Mouse (Mus musculus) MEL (cell line): ENCODE results near the gene Cpa4. TPM values are rescaled to one million over a fixed set of nuclear protein-coding genes. Genes with fewer than 3 reads are reported as not detected.

Source experiments
- DNase-seq: peaks from one replicate; pipeline ENCODE4 v3.0.0; 2011; ENCODE audit warnings: low read depth, low spot score
- H3K27ac ChIP-seq: 2 replicates; pipeline ENCODE4 v1.5.1; 2012; ENCODE audit warnings: low read depth, mild to moderate bottlenecking, control low read depth, low read length, moderate library complexity; ENCODE audit not compliant: control insufficient read depth
- H3K27me3 ChIP-seq, 2 experiments: fragments of 150-350 bp in 1 of 2; sonication (generic) in 1 of 2; 2 replicates each; pipeline ENCODE4 v1.6.1; 2012; ENCODE audit warnings: low read length in 2 of 2, mild to moderate bottlenecking in 2 of 2, improper control_type of control experiment in 1 of 2, moderate library complexity in 1 of 2; ENCODE audit not compliant: insufficient read depth in 2 of 2, control insufficient read depth in 1 of 2
- H3K36me3 ChIP-seq, 2 experiments: 2 replicates each; pipeline ENCODE4 v1.6.1; 2012 to 2014; ENCODE audit warnings: low read length in 2 of 2, improper control_type of control experiment in 1 of 2, inconsistent platforms in 1 of 2, mild to moderate bottlenecking in 1 of 2; ENCODE audit not compliant: insufficient read depth in 2 of 2, control insufficient read depth in 1 of 2
- H3K4me1 ChIP-seq, 2 experiments: fragments of 150-350 bp in 1 of 2; sonication (generic) in 1 of 2; 2 replicates each; pipeline ENCODE4 v1.6.1; 2012; ENCODE audit warnings: low read length in 2 of 2, improper control_type of control experiment in 1 of 2, mild to moderate bottlenecking in 1 of 2; ENCODE audit not compliant: insufficient read depth in 2 of 2, control insufficient read depth in 1 of 2
- H3K4me3 ChIP-seq, 2 experiments: fragments of 150-350 bp in 1 of 2; sonication (generic) in 1 of 2; 2 replicates each; pipeline ENCODE4 v1.5.1; 2012; ENCODE audit warnings: low read depth in 2 of 2, low read length in 2 of 2, mild to moderate bottlenecking in 2 of 2, moderate library complexity in 2 of 2, control low read depth in 1 of 2, improper control_type of control experiment in 1 of 2; ENCODE audit not compliant: control insufficient read depth in 1 of 2, insufficient read depth in 1 of 2
- H3K79me2 ChIP-seq: 2 replicates; pipeline ENCODE4 v1.6.1; 2012; ENCODE audit warnings: mild to moderate bottlenecking, low read length, moderate library complexity; ENCODE audit not compliant: control insufficient read depth, poor library complexity, insufficient read depth
- H3K9ac ChIP-seq: 2 replicates; pipeline ENCODE4 v1.6.1; 2012; ENCODE audit warnings: low read depth, mild to moderate bottlenecking, control low read depth, low read length, moderate library complexity; ENCODE audit not compliant: control insufficient read depth, poor library complexity, severe bottlenecking
- H3K9me3 ChIP-seq: fragments of 150-350 bp; sonication (generic); replicated peaks from 2 replicates; pipeline ENCODE4 v1.6.1; 2012; ENCODE audit warnings: mild to moderate bottlenecking, low read length, improper control_type of control experiment, moderate library complexity; ENCODE audit not compliant: insufficient read depth
- CHD1 ChIP-seq: IDR thresholded peaks from 2 replicates; pipeline ENCODE4 v1.6.1; 2012; ENCODE audit warnings: low read depth, mild to moderate bottlenecking, inconsistent platforms, low read length, improper control_type of control experiment
- E2F4 ChIP-seq: IDR thresholded peaks from 2 replicates; pipeline ENCODE4 v1.6.1; 2011; ENCODE audit warnings: low read depth, low read length, improper control_type of control experiment, borderline replicate concordance
- EP300 ChIP-seq, 2 experiments: IDR thresholded peaks; 2 replicates each; pipeline ENCODE4 v1.6.1; 2011; ENCODE audit warnings: improper control_type of control experiment in 2 of 2, low read length in 2 of 2, low read depth in 1 of 2, mild to moderate bottlenecking in 1 of 2
- ETS1 ChIP-seq: IDR thresholded peaks from 2 replicates; pipeline ENCODE4 v1.6.1; 2012; ENCODE audit warnings: low read depth, mild to moderate bottlenecking, inconsistent platforms, low read length, improper control_type of control experiment, moderate library complexity
- GABPA ChIP-seq: IDR thresholded peaks from 2 replicates; pipeline ENCODE4 v1.6.1; 2012; ENCODE audit warnings: low read depth, mild to moderate bottlenecking, inconsistent platforms, low read length, improper control_type of control experiment, moderate library complexity
- GATA1 ChIP-seq: IDR thresholded peaks from 2 replicates; pipeline ENCODE4 v1.6.1; 2011; ENCODE audit warnings: low read depth, low read length, improper control_type of control experiment
- HCFC1 ChIP-seq: IDR thresholded peaks from 2 replicates; pipeline ENCODE4 v1.6.1; 2012; ENCODE audit warnings: low read depth, mild to moderate bottlenecking, inconsistent platforms, low read length, improper control_type of control experiment, moderate library complexity
- KAT2A ChIP-seq: conservative IDR thresholded peaks from 2 replicates; pipeline ENCODE4 v1.6.1; 2012; ENCODE audit warnings: low read depth, low read length, improper control_type of control experiment, inconsistent platforms
- MAZ ChIP-seq: IDR thresholded peaks from 2 replicates; pipeline ENCODE4 v1.6.1; 2012; ENCODE audit warnings: low read depth, mild to moderate bottlenecking, inconsistent platforms, low read length, improper control_type of control experiment
- MEF2A ChIP-seq: IDR thresholded peaks from 2 replicates; pipeline ENCODE4 v1.6.1; 2014; ENCODE audit warnings: low read depth, mild to moderate bottlenecking, inconsistent platforms, low read length, improper control_type of control experiment; ENCODE audit not compliant: poor library complexity, insufficient replicate concordance, severe bottlenecking; ENCODE audit errors: extremely low read depth
- MXI1 ChIP-seq: IDR thresholded peaks from 2 replicates; pipeline ENCODE4 v1.6.1; 2011; ENCODE audit warnings: mild to moderate bottlenecking, low read depth, low read length, improper control_type of control experiment
- MYB ChIP-seq: IDR thresholded peaks from 2 replicates; pipeline ENCODE4 v1.6.1; 2011; ENCODE audit warnings: mild to moderate bottlenecking, low read depth, low read length, improper control_type of control experiment
- MYC ChIP-seq: IDR thresholded peaks from 2 replicates; pipeline ENCODE4 v1.6.1; 2011; ENCODE audit warnings: low read depth, mild to moderate bottlenecking, low read length, improper control_type of control experiment, moderate library complexity
- NRF1 ChIP-seq: IDR thresholded peaks from 2 replicates; pipeline ENCODE4 v1.6.1; 2014; ENCODE audit warnings: low read depth, mild to moderate bottlenecking, inconsistent platforms, low read length, improper control_type of control experiment, moderate library complexity; ENCODE audit not compliant: poor library complexity, insufficient read depth, severe bottlenecking
- POLR2AphosphoS5 ChIP-seq: IDR thresholded peaks from 2 replicates; pipeline ENCODE4 v1.6.1; 2012; ENCODE audit warnings: low read depth, borderline replicate concordance, mild to moderate bottlenecking, inconsistent platforms, low read length, moderate library complexity, mixed read lengths
- RAD21 ChIP-seq: IDR thresholded peaks from 2 replicates; pipeline ENCODE4 v1.6.1; 2011; ENCODE audit warnings: mild to moderate bottlenecking, low read depth, low read length, improper control_type of control experiment
- SIN3A ChIP-seq: IDR thresholded peaks from 2 replicates; pipeline ENCODE4 v1.6.1; 2012; ENCODE audit warnings: low read length, improper control_type of control experiment, inconsistent platforms
- UBTF ChIP-seq: IDR thresholded peaks from 2 replicates; pipeline ENCODE4 v1.6.1; 2012; ENCODE audit warnings: low read depth, mild to moderate bottlenecking, inconsistent platforms, low read length, improper control_type of control experiment, moderate library complexity, borderline replicate concordance; ENCODE audit not compliant: insufficient read depth
- ZC3H11A ChIP-seq: IDR thresholded peaks from 2 replicates; pipeline ENCODE4 v1.6.1; 2012; ENCODE audit warnings: low read depth, mild to moderate bottlenecking, inconsistent platforms, low read length, improper control_type of control experiment
- ZNF384 ChIP-seq: IDR thresholded peaks from 2 replicates; pipeline ENCODE4 v1.6.1; 2012; ENCODE audit warnings: low read depth, mild to moderate bottlenecking, inconsistent platforms, low read length, improper control_type of control experiment
- polyA plus RNA-seq, 2 experiments: library from polyadenylated mRNA; stranded (reverse) in 1 of 2; unstranded in 1 of 2; fragments of >175 nt in 1 of 2; fragments of >200 nt in 1 of 2; gene quantifications; 2 replicates each; pipeline versions ENCODE4 v1.2.1 to v1.2.4; 2012; ENCODE audit warnings: low replicate concordance in 2 of 2, low read depth in 1 of 2; ENCODE audit not compliant: insufficient read length in 2 of 2, insufficient read depth in 1 of 2, missing spikeins in 1 of 2
- total RNA-seq: library from RNA; depleted of rRNA; stranded (reverse); fragments of 300-350 nt; gene quantifications from 2 replicates; pipeline ENCODE4 v1.2.3, GENCODE M21; 2012

The Cpa4 gene
- total and polyA plus RNA-seq, 3 experiments = not detected

DNA sequence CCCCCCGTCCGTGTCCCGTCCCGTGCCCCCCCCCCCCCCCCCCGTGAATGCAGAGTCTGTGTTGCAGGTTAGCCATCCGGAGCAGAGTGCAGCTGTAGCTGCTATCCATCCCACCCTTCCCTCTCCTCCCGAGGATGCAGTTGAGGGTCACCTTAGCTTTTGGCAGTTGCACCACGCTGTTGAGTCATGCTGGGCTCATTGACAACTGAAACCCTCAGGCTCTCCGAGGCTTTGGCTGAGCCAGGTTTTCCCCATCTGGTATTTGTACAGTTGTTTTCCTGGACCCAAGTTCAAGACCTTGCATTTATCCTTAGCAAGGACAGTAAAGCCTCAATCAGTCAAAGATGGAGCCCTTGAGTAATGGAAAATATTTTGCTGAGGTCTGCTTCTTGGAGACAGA is 12.1 kb upstream of the Cpa4 start:
- Histone ChIP-seq H3K4me1 (no peaks in the 10 kb centered on the region), H3K9me3 (no peaks in the 10 kb centered on the region), H3K27me3 (peaks cover 3% of the 10 kb centered on the region in 2 experiments), H3K36me3 (no peaks in the 10 kb centered on the region), H3K79me2 (no peaks in the 10 kb centered on the region), H3K4me3 (no peak overlapping the region), H3K27ac (no peak overlapping the region), H3K9ac (no peak overlapping the region)
- no peak for DNase-seq
- no peak for TF ChIP-seq GATA1
- no peak for TF ChIP-seq EP300 (IDR thresholded peaks at IDR 0.05; ENCODE audit: low read depth in 1 of 2, low read length in 2 of 2)
- TF ChIP-seq NRF1 = no peak
- no peak for TF ChIP-seq SIN3A
- no peak for TF ChIP-seq ETS1
- no peak for TF ChIP-seq MYB
- no peak for TF ChIP-seq RAD21
- TF ChIP-seq MAZ = no peak
- no peak for TF ChIP-seq GABPA
- TF ChIP-seq ZC3H11A = no peak
- no peak for TF ChIP-seq KAT2A
- no peak for TF ChIP-seq E2F4
- no peak for TF ChIP-seq MXI1

DNA sequence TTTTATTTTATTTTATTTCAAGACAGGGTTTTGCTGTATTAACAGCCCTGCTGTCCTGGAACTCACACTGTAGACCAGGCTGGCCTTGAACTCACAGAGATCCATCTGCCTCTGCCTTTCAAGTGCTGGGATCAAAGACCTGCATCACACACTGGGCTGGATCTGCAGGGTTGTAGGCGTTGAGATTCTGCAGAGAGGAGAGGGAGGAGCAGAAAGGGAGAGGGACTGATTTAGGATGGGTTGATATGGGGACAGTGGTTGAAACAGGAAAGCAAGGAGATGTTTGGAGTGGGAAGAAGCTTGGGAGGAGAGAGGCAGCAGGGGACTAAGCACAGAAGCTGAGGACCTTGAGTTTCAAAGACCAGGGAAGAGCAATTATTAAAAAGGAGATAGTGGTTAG is 8.4 kb upstream of the Cpa4 start:
- Histone ChIP-seq H3K36me3 (no peaks in the 10 kb centered on the region), H3K9me3 (no peaks in the 10 kb centered on the region), H3K4me3 (no peak overlapping the region), H3K9ac (no peak overlapping the region), H3K27ac (no peak overlapping the region), H3K79me2 (no peaks in the 10 kb centered on the region), H3K4me1 (no peaks in the 10 kb centered on the region), H3K27me3 (peaks cover 0 to 3% of the 10 kb centered on the region in 2 experiments; a peak in 3 of 4 replicates)
- no peak for DNase-seq
- TF ChIP-seq GABPA (no peak), POLR2AphosphoS5 (no peak), MYC (no peak), CHD1 (no peak), UBTF (no peak), HCFC1 (no peak), ZNF384 (no peak), SIN3A (no peak), MEF2A (no peak)
